Mouse (Mus musculus): ENCODE results near the gene Adamts20. TPM values are rescaled to one million over a fixed set of nuclear protein-coding genes. Genes with fewer than 3 reads are reported as not detected.

Adamts20 gene
- total RNA-seq, 2 experiments from 2014 or later = 8.9 to 11.0 TPM

- DNase-seq (ENCODE audit: low spot score in 2 of 2) = no peak
- intact Hi-C loops (cut with DNase I) = no loop called here
Observed at GRCm38 (mm10) chr15:94263241-94263640, 202.0 kb downstream of the Adamts20 start.

- intact Hi-C loops (cut with DNase I) = no loop called here
Observed at GRCm38 (mm10) chr15:94259497-94259896, 205.7 kb downstream of the Adamts20 start.

DNA sequence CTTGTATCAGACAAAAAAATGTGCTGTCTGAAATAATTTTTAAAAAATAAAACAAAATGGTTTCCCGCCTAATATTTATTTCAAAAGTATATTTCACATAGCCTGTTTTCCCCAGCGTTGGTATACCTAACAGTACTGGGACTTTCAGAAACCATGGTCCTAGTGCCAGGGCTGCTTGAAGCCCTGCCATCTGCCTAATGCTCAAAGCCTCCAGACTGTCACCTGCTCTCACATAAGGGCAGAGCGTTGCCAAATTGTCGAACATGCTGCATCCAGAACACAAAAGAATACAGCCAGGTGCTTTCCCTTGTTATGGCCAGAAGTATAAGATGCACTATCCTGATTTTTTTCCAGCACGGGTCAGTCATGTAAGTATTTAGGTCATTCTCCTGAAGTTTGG is 209.7 kb downstream of the Adamts20 start:
- DNase-seq (ENCODE audit: low spot score in 2 of 2) = no peak
- intact Hi-C loops (cut with DNase I) = no loop called here

More at GRCm38 (mm10) chr15:94259497-94259896, 205.7 kb downstream of the Adamts20 start:
- DNase-seq (ENCODE audit: low spot score in 2 of 2) = no peak

DNA sequence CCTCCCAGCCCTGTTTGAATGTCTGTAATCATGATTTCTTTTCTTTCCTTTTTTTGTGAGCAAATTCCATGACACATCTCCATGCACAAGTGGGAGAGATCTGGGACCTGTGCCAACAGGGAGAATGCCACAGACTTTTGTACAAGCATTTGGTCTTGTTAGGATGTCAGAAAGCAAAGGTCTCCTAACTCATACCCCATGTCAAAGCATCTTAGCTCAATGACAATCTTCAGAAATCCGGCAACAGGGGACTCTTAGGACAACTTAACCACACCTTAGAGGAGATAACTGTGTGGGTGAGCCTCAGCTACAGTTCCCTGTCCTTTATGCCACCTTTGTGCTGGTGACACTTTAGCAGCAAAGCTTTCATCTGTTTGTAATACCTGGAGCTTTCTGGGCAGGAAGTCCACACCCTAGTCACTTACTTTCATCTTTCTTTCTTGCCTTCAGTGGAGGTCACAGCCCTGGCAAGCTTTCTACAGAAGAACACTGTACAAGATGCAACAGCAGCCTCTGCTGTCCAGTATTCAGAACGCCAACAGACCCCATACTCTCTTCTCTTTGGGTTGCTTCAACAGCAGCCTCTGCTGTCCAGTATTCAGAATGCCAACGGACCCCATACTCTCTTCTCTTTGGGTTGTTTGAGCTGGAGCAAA is 210.2 kb downstream of the Adamts20 start:
- DNase-seq (ENCODE audit: low spot score in 2 of 2) = peak; percentile 46 to 50
- intact Hi-C loops (cut with DNase I) = no loop called here

DNA sequence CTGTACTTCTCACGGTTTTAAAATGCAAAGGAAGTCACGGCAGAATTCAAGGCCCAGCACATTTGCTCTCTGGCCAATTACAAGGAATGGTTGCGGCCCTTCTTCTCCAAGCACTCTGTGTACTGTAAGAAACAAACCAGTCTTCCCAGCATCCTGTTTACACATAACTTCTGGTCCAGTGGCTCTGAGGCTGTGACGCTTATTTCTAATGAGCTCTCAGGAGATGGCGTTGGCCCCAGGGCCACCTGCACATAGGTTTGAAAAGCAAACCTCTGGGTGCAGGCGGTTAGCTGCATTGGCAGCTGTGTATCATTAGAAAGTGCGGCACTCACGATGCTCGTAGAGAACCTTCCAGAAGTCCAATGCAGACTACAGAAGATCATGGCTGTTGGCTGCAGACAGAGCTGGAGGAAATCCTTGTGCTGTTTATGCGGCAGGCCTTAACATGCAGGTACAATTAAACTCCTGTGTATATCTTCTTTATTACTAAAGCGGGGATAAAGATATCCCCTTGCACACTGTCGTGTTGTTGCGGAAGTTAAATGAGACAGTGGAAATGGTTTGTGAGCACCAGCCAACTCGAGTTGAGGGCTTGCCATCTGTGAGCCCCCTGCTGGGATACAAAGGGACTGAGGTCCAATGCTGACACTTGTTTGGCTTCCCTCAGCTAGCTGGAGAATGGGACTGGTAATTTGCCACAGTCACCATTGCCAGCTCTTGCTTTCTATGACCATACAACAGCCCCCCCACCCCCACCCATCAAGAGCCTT is 210.9 kb downstream of the Adamts20 start:
- intact Hi-C loops (cut with DNase I) = no loop called here
- peak in 1 of 2 experiments; percentile 17 for DNase-seq (ENCODE audit: low spot score in 2 of 2)

GRCm38 (mm10) chr15:94252962-94253712 is 212.1 kb downstream of the Adamts20 start:
- intact Hi-C loops (cut with DNase I) = no loop called here
- no peak for DNase-seq (ENCODE audit: low spot score in 2 of 2)

- no peak for DNase-seq (ENCODE audit: low spot score in 2 of 2)
- intact Hi-C loops (cut with DNase I) = no loop called here
Observed at GRCm38 (mm10) chr15:94249766-94250165, 215.5 kb downstream of the Adamts20 start.

DNA sequence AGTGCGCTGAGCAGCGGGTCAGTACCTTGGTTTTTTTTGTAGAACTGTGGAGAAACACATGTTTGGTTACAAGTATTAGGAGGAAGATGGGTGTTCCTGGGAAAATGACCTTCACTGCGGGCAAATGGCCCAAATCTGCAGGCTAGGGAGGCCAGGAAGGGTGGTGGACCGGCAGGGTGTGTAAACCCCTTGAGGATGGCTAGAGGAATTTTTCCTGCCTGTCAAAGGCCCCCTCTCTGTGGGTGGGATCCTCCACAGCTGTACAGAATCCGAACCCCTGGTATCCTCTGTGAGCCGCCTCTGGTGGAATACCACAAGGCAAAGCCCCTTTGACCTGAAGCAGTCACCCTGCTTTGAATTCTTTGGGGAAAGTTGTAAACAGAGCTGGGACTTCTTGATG is 216.8 kb downstream of the Adamts20 start:
- DNase-seq (ENCODE audit: low spot score in 2 of 2) = no peak
- intact Hi-C loops (cut with DNase I) = no loop called here

- intact Hi-C loops (cut with DNase I) = no loop called here
- DNase-seq (ENCODE audit: low spot score in 2 of 2) = no peak
Observed at GRCm38 (mm10) chr15:94246669-94247068, 218.5 kb downstream of the Adamts20 start.

DNA sequence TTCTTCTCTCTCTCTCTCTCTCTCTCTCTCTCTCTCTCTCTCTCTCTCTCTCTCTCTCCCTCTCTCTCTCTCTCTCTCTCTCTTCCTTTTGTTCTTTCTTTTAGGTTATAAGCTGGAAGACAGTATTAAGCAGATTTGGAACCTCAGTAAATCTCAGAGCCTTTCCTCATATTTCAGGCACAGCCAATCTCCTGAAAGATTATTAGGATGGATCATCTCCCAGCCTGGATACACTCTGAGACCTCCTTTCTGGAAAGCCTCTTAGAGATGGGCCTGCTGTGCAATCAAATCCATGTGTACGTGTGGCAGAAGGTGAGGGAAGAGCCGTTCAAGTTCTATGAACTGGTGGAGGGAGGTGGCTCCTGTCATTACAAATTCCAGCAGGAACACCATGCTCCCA is 220.9 kb downstream of the Adamts20 start:
- DNase-seq (ENCODE audit: low spot score in 2 of 2) = no peak
- intact Hi-C loops (cut with DNase I) = no loop called here

DNA sequence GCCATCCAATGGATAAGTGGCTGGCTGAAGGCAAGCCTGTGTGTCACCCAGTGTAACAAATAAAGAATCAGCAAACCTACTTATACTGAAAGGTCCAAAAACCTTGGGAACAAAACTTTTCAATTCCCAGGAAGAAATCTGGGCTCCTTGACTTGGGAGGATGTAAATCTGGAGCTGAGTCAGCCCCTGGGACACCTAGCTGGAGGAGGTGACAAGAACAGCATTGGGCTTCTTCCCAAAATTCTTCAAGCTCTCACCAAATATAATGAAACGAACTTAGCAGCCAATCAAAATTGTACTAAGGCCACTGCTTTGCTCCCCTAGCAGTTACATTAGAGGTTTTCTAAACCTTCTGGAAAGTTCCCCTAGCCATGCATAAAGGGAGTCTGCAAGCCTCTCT is 223.1 kb downstream of the Adamts20 start:
- no peak for DNase-seq (ENCODE audit: low spot score in 2 of 2)
- intact Hi-C loops (cut with DNase I) = no loop called here

DNA sequence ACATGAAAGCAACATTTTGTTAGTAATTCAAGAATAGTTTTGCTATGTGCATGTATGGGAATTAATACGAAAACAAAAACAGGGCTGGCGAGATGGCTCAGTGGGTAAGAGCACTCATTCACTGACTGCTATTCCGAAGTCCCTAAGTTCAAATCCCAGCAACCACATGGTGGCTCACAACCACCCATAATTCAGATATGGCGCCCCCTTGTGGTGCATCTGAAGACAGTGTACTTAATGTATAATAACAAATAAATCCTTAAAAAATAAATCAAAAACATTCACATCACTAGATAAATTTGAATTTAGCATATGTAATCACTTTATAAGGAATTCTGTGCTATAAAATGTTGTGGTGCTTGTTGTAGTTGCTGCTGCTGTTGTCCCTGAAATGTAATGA is 225.6 kb downstream of the Adamts20 start:
- intact Hi-C loops (cut with DNase I) = no loop called here

GRCm38 (mm10) chr15:94239127-94239526 is 226.1 kb downstream of the Adamts20 start:
- intact Hi-C loops (cut with DNase I) = no loop called here
- DNase-seq (ENCODE audit: low spot score in 2 of 2) = no peak

More for the DNA sequence above, 225.6 kb downstream of the Adamts20 start:
- no peak for DNase-seq (ENCODE audit: low spot score in 2 of 2)

GRCm38 (mm10) chr15:94238058-94238876 is 227.0 kb downstream of the Adamts20 start:
- DNase-seq (ENCODE audit: low spot score in 2 of 2) = no peak
- intact Hi-C loops (cut with DNase I) = no loop called here

- intact Hi-C loops (cut with DNase I) = no loop called here
- no peak for DNase-seq (ENCODE audit: low spot score in 2 of 2)
Observed at GRCm38 (mm10) chr15:94236726-94237125, 228.5 kb downstream of the Adamts20 start.

DNA sequence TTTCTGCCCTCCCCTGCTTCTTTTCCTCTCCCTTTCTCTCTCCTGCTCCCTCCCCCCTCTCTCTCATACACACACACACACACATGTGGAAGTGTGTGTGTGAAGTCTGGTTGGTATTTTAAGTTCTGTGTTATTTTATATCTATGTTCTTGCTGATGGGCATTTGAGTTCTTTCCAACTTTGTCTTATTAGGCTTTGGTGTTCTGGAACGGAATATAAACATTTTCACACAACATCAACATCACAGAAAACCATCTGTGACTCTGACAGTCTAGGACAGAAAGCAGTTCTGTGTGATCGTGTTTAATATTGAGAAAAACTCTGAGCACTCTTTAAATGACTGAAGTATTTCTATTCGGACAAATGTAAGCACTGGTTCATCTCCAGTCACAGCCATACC is 229.1 kb downstream of the Adamts20 start:
- intact Hi-C loops (cut with DNase I) = no loop called here

DNA sequence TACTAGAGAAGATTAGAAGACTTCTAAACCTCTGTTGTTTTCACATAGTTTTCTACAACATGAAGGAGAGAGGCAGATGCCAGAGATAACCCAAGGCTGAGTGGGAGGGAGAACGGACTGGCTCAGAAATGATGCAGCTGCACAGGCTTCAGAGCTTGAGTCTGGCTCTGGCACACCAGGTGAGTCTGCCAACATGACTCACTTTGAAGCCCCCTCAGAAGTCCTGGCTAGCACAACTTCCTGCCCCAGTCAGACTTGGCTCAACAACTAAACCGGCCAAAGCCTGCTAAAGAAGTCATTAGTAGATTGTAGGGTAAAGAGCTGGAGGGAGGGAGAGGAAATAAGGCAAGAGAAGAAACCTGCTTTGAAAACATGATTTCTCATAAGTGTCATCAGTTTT is 230.0 kb downstream of the Adamts20 start:
- intact Hi-C loops (cut with DNase I) = no loop called here
- DNase-seq (ENCODE audit: low spot score in 2 of 2) = no peak

More for the DNA sequence above, 229.1 kb downstream of the Adamts20 start:
- no peak for DNase-seq (ENCODE audit: low spot score in 2 of 2)

DNA sequence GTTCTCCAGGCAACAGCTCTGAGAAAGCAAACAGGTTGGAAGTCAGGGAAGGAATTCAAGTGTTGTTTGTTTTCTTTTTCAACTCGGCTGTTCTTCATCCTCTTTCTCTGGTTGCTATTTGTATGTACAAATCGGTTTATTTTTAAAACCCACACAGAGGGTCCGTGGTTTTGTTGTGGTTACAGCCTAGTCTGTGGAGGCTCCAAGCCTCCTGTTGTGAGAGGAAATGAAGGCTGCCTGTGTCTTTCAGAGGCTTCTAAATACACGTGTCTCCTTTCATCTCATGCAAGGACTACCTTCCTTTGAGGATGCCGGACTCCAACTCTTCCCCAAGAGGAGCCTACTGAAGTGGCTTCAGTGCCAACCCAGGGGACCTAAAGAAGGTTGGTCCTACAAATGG is 234.0 kb downstream of the Adamts20 start:
- intact Hi-C loops (cut with DNase I) = no loop called here
- no peak for DNase-seq (ENCODE audit: low spot score in 2 of 2)

DNA sequence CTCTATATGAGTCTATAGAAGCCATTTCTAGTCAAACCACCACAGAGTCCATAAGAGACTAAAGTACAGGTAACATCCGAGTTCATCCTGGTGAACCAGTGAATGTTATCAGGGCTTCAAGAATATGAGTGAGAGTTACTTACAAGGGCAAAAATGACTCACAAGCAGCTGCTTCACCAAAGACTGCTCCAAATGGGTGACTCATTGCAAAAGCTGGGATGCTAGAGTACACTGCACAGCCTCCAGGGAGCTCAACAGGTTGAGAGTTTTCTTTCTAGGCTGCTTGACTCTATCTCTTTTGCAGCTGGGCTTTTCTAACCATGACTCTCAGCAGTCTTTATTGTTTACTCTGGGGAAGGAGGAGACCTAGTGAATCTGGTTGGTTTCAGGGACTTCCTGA is 237.8 kb downstream of the Adamts20 start:
- intact Hi-C loops (cut with DNase I) = no loop called here
- DNase-seq (ENCODE audit: low spot score in 2 of 2) = no peak

- intact Hi-C loops (cut with DNase I) = no loop called here
Observed at GRCm38 (mm10) chr15:94223101-94223500, 242.1 kb downstream of the Adamts20 start.

More at GRCm38 (mm10) chr15:94223101-94223500, 242.1 kb downstream of the Adamts20 start:
- no peak for DNase-seq (ENCODE audit: low spot score in 2 of 2)
